Mouse (Mus musculus) mouse embryonic stem cell (cell line): ENCODE data around the gene Pxdn.

ENCODE experiments used
- in situ Hi-C, 2 experiments: fragments of 300-500 bp; cut with MboI; formaldehyde crosslinking; loops; 1 replicate in 1 of 2; 3 replicates in 1 of 2; pipeline ENCODE4 v1.14.3; 2019 to 2020; ENCODE audit warnings: low sequenced_read_pairs in 2 of 2, low pct_unique_long_range_greater_than_20kb in 1 of 2, mixed read lengths in 1 of 2; ENCODE audit not compliant: unreplicated experiment in 1 of 2

Pxdn gene

DNA sequence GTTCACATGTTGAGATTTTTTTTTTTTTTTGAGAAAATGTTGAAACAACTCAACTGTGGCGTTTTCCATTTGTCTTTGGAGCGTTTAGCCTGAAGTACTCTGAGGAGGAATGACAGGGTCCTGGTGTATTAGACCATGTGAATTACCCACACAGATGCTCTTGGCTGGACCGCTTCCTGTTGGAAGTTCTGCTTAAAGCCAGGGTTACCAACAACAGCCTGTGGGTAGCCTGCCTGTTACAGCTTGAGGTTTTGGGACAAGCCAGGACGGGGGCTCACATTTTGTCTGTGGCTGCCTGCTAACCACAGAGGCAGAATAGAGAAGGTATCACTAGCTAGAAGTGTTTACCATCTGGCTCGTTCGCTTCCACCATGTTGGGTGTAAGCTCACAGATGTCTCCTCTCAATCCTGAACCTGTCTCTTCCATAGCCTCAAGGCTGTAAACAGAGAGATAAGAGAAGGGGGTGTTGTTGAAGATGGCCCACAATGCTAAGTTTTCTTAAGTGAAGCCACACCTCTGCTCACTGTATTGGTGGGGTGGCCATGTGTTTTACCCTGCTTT is 7.9 kb downstream of the Pxdn start:
- in situ Hi-C loops: no loop called here

DNA sequence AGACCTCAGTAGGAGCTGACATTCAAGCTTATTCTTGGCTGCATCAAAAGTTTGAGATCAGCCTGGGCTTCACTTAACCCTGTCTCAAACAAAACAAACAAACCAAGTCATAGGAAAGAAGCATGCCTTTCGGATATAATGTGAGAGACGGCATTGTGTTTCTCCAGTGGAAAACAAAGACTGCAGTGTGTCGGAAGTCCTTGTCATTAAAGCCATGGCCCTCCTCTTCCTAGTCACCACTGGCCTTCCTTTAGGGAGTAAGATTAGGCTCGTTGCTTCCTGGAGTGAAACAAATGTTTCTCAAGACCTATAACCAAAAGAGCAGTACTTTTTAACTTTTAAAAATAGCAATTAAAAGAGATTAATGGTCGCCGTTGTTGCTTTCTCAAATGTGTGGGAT is 13.6 kb downstream of the Pxdn start:
- in situ Hi-C loops: no loop called here

DNA sequence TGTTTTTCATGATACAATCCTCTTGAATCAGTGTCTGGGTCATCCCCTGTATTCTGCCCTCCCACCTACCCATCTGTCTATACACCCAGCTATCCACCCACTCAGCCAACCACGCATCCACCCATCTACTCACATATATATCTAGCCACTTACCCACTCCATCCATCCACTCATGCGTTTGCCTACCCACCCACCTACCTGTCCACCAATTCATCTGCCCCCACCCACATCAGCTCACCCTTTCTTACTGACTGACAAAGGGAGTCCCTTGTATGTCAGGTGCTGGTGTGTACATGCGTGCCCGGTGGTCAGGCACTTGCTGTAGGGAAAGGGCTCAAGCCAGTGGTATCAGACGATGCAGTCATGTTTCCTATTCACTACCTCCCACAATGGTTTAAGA is 14.1 kb downstream of the Pxdn start:
- in situ Hi-C loops: no loop called here

DNA sequence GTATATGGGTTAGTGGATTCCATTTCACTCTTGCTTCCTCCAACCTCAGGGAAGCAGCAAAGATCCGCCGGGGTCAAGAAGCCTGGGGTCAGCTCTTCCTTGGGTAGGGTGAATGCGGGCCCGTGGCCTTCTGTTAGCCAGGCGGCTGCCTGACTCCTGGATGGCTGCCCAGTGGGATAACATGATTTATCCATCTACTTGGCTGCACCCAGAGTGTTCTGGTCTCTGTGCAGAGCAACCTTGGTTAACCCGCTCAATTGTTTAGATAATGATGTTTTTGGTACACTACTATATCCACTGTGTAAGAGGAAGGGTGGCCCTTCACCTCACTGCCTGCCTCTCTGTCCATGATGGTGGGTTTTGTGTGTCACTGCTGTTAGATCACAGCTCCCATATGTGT is 14.7 kb downstream of the Pxdn start:
- in situ Hi-C loops: no loop called here

DNA sequence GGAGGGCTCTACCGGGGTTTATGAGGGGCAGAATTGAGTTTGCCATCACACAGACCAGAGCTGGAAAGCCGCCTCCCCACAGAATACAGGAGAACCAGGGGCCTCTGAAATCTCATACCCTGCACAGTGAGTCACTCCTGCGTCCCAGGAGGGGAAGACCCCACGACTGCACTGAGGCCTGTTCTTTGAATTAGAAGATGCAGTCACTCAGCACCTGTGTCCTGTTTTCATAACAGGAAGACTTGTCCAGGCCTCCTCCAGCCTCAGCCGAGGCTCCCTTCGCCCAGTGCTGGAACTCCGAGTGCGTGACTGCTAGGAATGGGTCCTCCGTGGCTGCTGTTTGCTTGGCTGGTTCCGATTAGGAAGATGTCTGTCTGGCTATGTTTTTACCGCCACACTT is 16.6 kb downstream of the Pxdn start:
- in situ Hi-C loops: no loop called here

DNA sequence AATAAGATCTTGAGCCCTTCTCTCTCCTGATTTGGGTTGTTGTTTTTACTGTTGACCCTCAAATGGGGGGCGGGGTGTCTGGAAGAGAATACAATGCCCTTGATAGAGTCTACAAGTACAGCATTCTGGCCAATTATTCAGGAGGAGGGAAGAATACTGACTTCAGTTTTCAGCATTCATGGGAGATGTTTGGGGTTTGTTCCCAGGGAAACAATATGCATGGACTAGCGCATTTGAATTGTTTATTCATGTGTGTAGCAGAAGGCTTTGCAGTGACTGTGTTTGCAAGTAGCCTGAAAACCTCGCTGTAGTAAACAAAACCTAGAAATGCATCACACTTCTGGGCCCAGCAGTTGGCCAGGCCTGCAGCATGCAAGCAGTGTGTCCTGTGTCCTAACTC is 17.1 kb downstream of the Pxdn start:
- in situ Hi-C loops: no loop called here

DNA sequence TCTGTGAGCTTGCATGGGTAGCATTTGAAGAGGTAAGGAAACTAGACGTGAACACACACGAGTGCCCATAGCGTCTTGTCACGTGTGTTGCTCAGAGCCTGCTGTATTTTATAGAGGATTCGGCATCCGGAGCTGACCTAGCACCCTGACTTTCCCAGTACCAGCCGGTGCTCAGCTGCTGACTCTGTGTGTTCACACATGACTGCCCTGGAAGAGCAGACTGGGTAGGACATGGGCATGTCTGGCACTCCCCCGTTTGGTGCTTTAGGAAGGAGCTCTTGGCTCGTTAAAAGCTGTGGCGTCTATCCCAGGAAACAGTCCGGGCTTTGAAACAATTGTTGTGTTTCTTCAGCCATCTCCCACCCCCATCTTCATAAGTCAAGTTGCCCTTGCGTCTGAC is 19.6 kb downstream of the Pxdn start:
- in situ Hi-C loops: no loop called here

DNA sequence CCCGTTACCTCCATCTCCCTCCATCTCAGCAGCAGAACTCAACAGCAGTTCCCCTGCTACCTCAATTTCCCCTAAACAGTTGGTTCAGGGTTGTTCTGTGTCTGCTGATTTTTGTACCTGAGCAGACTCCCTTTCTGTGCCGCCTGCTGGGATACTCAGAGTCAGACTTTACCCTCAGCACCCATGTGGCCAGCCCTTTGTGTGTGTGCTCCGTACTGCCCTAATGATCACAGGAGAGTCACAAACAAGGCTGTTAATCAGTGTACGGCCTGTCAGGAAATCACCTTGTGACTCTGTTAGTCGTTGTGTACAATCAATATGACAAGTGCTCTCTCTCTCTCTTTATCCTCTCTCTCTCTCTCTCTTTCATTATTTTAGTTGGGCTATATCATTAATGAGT is 21.2 kb downstream of the Pxdn start:
- in situ Hi-C loops: no loop called here

DNA sequence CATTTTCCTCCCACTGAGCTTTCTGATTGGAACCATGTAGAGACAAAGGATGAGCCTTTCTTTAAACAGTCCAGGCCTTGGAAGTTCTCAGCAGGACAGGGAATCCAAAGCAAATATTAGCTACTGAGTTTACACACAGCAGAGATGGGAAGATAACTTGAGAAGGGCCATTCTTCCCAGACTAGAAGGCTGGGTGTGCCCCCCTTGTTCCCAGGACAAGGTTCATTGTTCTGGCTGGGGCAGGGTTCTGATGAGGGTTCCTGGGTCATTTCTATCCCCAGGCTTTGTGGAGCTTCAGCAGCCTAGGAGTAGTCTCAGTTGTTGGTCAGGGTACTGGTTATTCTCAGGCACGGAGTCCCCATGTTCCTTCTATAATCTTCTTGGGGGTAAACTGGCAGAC is 23.6 kb downstream of the Pxdn start:
- in situ Hi-C loops: no loop called here

DNA sequence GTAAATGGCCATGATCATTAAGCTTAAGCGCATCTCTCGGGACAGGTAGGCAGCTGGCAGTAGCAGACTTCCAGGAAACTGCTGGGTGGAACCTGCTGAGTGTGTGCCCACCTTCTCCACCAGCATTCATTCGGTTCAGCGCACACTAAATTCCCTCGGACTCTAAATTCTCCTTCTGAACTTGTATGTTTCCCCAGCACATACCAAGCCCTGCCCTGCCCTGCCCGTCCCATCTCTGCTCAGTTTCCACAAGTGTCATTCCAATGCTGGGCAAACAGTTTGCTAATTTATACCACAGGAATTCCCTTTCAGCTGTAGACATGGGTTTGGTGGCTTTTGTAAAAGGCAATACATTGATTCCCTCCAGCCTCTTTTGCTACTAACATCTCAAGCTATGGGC is 27.6 kb downstream of the Pxdn start:
- in situ Hi-C loops: no loop called here

DNA sequence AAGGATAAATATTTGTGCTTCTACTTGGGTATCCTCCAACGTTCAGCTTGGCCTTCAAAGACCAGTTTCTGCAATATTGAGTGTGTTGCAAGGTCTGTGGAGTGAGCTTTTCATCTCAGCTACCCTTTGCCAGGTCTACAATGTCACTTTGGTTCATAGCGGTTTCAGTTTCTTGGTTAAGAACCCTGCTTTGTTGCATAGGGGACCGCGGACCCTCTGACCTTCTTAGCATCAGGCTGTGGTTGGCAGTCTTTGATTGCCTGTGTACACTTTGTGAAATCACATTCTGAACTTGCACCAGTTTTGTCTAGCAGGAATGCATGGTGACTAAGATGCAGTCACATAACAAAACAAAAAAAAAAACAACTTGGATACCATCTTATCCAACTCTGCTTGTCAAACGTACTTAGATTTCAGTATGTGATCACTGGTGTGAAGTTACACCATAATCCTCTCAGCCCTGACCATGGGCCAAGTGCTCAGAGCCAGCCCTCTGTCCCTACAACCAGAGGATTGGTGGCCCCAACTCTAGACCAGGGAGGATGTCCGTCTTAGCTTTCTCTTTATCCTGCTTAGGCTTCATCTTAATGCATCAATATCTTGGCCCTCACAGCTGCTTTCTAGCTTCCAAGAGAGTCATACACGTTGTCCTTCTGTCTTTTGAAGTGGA is 34.5 kb downstream of the Pxdn start:
- in situ Hi-C loops: no loop called here

DNA sequence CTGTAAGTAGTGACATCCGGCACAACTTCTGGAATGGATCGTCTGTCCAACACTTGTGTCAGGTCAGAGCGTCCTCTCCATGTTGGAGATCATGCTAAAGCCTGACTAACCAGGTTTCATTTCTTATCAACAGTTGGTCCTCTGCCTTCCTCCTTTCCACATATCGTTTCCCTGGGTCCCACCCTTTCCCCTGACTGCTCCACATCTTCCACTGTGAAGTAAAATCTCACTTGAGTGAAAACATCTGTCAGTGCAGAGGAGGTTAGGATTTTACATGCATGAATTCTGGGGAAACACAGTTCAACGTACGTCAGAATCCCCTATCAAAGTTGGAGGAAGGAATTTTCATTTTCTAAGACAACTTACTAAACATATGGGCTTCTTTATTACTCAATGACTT is 35.1 kb downstream of the Pxdn start:
- in situ Hi-C loops: no loop called here

DNA sequence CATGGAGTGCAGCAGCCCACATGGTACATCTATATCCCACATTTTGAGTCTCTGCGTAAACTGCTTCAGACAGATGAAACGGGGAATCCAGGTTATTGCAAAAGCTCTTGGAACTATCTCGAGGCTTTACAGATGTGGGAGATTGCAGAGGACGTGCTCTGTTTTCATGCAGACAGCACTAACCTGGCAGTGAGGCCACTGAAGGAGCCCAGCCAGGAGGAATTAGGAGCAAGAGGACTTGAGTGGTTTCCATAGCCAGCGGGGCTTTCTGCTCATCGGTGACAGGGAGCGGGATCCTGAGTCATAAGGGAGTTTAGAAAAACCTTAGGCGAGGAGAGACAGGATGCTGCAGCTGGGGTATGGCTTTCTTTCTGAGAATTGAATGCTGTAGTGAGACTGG is 42.7 kb downstream of the Pxdn start:
- in situ Hi-C loops: no loop called here

DNA sequence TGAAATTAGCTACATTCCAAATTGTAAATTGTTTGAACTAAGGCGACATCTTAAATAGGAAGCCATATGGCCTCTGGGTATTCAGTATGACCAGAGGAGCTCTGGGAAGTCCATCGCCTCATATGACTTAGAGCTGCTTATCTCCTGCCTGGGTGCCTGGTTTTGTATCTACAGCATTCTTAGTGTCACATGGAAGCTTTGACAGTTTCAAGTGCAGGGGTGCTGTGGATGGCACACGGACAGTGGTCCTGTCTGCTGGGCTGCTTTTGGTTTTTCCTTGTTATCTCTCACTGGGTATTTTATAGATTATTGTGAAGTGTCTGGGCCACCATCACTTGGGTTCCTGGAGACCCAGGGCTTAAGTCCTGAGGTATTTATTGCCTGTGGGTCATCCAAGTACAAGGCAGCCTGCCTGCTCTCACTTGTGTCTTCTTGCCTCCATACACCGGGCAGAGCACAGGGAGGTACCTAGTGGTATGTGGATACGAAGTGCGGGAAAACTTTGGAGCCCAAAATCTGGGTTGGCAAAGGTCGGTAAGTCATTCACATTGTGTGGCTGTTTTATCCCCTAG is 44.4 kb downstream of the Pxdn start:
- in situ Hi-C loops: no loop called here

DNA sequence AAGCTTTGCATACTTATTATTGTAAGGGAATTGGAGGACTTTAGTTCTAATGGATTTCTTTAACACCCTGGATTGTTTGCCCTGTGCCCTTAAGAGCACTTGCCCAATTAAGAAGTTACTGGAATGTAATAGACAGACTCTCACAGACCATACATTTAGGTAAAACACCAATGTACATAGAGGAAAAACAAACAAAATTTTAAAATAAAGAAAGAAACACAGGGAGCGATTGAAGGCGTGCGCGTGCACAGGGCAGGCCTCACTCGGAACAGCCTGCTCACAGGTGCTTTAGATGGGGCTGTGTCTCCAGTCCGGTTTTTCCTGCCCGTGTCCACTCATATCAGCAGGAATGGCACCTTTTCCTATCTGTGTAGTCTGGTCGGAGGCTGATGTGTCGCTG is 45.8 kb downstream of the Pxdn start:
- in situ Hi-C loops: no loop called here

DNA sequence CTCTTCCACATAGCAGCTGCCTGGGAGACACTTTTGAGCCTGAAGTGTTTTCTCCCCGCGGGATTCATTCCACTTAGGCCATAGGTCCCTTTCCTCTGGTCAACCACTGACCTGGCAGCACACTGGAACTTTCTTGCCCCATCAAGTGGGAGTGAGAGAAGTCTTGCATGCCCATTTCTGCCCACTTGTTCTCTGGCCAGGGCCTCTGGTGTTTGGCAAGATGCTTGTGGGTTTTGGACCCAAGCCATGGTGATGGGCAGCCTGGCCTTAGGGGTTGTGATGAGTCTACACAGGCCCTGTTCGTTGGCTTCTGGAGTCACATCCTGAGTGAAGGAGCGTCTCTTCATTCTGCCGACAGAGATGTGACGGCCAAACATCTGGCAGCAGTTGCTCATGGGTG is 47.7 kb downstream of the Pxdn start:
- in situ Hi-C loops: no loop called here

DNA sequence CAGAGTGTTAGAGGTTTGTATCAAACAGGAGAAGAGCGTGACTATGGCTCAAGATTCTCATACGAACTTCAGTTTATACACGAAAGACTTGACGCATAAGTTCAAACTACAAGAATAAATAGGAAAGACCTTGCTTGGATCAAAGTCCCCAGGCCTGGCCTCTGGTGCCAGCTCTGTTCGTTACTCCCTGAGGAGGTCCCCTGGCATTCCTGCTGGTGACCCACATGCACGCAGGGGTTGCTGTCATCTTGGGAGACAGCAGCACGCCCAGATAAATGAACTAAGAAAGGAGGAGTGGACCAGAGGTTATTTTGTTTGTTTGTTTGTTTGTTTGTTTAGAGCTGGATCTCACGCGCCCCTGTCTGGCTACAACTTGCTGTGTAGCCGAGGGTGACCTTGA is 48.8 kb downstream of the Pxdn start:
- in situ Hi-C loops: no loop called here

DNA sequence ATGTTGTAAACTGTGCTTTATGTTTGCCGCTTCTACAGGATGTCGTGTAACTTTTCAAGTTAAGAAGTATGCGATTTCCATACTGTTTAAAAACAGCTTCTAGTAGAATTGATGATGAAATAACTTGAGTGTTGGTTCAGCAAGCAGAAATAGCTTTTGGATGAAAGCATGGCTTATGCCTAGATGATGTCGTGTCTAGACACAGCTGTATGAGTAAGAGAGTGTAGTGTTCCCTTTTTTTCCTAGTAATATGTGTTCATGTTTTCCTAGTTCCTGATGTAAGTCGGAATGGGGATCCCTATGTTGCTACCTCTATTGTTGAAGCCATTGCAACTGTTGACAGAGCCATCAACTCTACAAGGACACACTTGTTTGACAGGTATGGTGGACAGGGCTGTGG is 61.5 kb downstream of the Pxdn start:
- in situ Hi-C loops: no loop called here

DNA sequence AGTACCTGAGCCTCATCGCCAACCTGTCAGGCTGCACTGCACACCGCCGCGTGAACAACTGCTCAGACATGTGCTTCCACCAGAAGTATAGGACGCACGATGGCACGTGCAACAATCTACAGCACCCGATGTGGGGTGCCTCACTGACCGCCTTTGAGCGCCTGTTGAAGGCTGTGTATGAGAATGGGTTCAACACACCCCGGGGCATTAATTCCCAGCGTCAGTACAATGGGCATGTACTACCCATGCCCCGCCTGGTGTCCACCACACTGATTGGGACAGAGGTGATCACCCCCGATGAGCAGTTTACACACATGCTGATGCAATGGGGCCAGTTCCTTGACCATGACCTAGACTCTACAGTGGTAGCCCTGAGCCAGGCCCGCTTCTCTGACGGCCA is 64.5 kb downstream of the Pxdn start:
- in situ Hi-C loops: no loop called here

DNA sequence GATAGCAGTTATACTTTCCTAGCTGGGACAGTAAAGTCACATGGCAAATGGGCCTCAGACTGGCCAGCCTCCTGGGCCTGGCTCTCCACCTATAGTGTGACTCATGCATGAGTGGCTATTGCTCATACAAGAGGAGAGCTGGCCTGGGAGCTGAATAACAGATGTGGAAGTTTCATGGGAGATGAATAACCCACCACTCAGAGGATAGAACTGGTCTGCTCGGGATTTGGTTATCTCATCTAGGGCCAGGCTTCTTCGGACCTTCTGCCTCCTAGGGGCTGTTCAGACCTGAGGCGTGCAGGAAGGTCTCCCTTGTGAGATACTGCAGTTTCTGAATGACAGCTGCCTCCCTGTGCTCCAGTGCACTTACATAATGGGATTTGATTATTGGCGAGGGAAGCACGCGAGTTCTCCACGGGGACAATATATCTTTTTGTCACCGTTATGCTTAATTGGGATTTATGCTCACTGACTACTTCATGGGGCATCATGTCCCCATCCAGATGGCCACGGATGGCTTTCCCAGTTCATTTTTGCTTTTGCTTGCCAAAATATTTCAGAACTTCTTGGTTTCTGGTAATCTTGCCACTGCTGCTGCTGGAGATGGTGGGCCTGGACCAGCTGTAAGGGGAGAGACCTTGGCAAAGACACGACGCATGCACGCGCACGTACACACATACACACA is 66.4 kb downstream of the Pxdn start:
- in situ Hi-C loops: no loop called here
